Mouse (Mus musculus) hindbrain, embryonic 16.5 days (tissue): ENCODE measurements around the gene Vcp. TPM values are rescaled to one million over a fixed set of nuclear protein-coding genes. Genes with fewer than 3 reads are reported as not detected.

Experiments used
- polyA plus RNA-seq: library from polyadenylated mRNA; unstranded; fragments of >200 nt; fragmentation: Nextera tagmentation; extraction: Ambion mirVana; gene quantifications from 2 replicates; pipeline ENCODE4 v1.2.1, GENCODE M21; 2015

Gene Vcp
- polyA plus RNA-seq, 1 experiment from 2014 or later = 478 TPM

Other genes starting within 250 kb of the Vcp start
- 0.22 and 0.28 TPM in 2 replicates for gene Ccl19, start 243.9 kb downstream of the Vcp start, polyA plus RNA-seq
- 1.6 and 3.2 TPM in 2 replicates for gene Ccl21a, start 226.5 kb downstream of the Vcp start, polyA plus RNA-seq
- 0.07 and 0.10 TPM in 2 replicates for gene Fam205a1, start 146.6 kb downstream of the Vcp start, polyA plus RNA-seq
- gene Gm12394, start 143.7 kb downstream of the Vcp start, polyA plus RNA-seq = 0.65 and 0.66 TPM in 2 replicates
- 1.9 and 2.0 TPM in 2 replicates for gene Fam205c, start 126.3 kb downstream of the Vcp start, polyA plus RNA-seq
- gene Phf24, start 83.8 kb downstream of the Vcp start, polyA plus RNA-seq = 44.5 and 45.7 TPM in 2 replicates
- gene Dnajb5, start 50.7 kb downstream of the Vcp start, polyA plus RNA-seq = 44.9 and 45.7 TPM in 2 replicates
- gene 1700022I11Rik, start 30.9 kb downstream of the Vcp start, polyA plus RNA-seq = 0.44 and 1.3 TPM in 2 replicates
- 22.7 and 25.8 TPM in 2 replicates for gene Fancg, start 10.0 kb upstream of the Vcp start, polyA plus RNA-seq
- gene Pigo, start 25.3 kb upstream of the Vcp start, polyA plus RNA-seq = 28.5 and 30.8 TPM in 2 replicates
- 234 and 261 TPM in 2 replicates for gene Stoml2, start 31.2 kb upstream of the Vcp start, polyA plus RNA-seq
- 32.3 and 36.3 TPM in 2 replicates for gene Fam214b, start 45.7 kb upstream of the Vcp start, polyA plus RNA-seq
- 13.0 and 16.5 TPM in 2 replicates for gene Unc13b, start 58.4 kb upstream of the Vcp start, polyA plus RNA-seq